Mouse (Mus musculus) forebrain, embryonic 14.5 days (tissue): ENCODE measurements around the gene Rnaseh2a. TPM values are rescaled to one million over a fixed set of nuclear protein-coding genes. Genes with fewer than 3 reads are reported as not detected.

Experiments used
- ATAC-seq: fragments of 200-750 bp; cut with Nextera tagmentation; 2 replicates; pipeline ENCODE4 v1.8.0; 2017; ENCODE audit warnings: mild to moderate bottlenecking, moderate library complexity
- DNase-seq: peaks from one replicate; pipeline ENCODE4 v3.0.0-alpha.2; 2015; ENCODE audit warnings: low spot score
- H3K27ac ChIP-seq: fragments of 300-500 bp; sonication (generic); 2 replicates; pipeline ENCODE4 v1.5.1; 2014; ENCODE audit warnings: low read depth, mild to moderate bottlenecking, control low read depth, low read length, moderate library complexity
- H3K27me3 ChIP-seq: fragments of 300-500 bp; sonication (generic); replicated peaks from 2 replicates; pipeline ENCODE4 v1.6.1; 2014; ENCODE audit warnings: low read length, control low read depth, mixed read lengths; ENCODE audit not compliant: control insufficient read depth, insufficient read depth
- H3K36me3 ChIP-seq: fragments of 300-500 bp; sonication (generic); 2 replicates; pipeline ENCODE4 v1.6.1; 2014; ENCODE audit warnings: low read length, control low read depth; ENCODE audit not compliant: control insufficient read depth, insufficient read depth
- H3K4me1 ChIP-seq: fragments of 300-500 bp; sonication (generic); 2 replicates; pipeline ENCODE4 v1.6.1; 2014; ENCODE audit warnings: antibody characterized with exemption, low read length, control low read depth; ENCODE audit not compliant: control insufficient read depth, insufficient read depth
- H3K4me2 ChIP-seq: fragments of 300-500 bp; sonication (generic); 2 replicates; pipeline ENCODE4 v1.6.1; 2014; ENCODE audit warnings: mild to moderate bottlenecking, control low read depth, low read length
- H3K4me3 ChIP-seq: fragments of 300-500 bp; sonication (generic); 2 replicates; pipeline ENCODE4 v1.5.1; 2014; ENCODE audit warnings: low read depth, low read length, control low read depth
- H3K9ac ChIP-seq: fragments of 300-500 bp; sonication (generic); 2 replicates; pipeline ENCODE4 v1.6.1; 2014; ENCODE audit warnings: mild to moderate bottlenecking, low read length, control low read depth, moderate library complexity
- H3K9me3 ChIP-seq: fragments of 300-500 bp; sonication (generic); replicated peaks from 2 replicates; pipeline ENCODE4 v1.6.1; 2016; ENCODE audit warnings: low read length, control low read depth, mixed read lengths; ENCODE audit not compliant: control insufficient read depth
- WGBS: fragments of 180-500 bp; shearing (Covaris S2); extraction: QIAGEN DNeasy Blood & Tissue Kit; methylation state at CpG from one replicate; pipeline ENCODE4 v1.1.7; 2014; 5-methylcytosine and 5-hydroxymethylcytosine counted together
- polyA plus RNA-seq: library from polyadenylated mRNA; unstranded; fragments of >200 nt; fragmentation: Nextera tagmentation; extraction: Ambion mirVana; gene quantifications from 2 replicates; pipeline ENCODE4 v1.2.1, GENCODE M21; 2014

Rnaseh2a gene
- polyA plus RNA-seq, 1 experiment from 2014 or later: 111 TPM

GRCm38 (mm10) chr8:84963952-84964351, 5.6 kb downstream of the Rnaseh2a start:
- ATAC-seq: no peak
- H3K9me3 ChIP-seq: no peaks in the 10 kb centered on the region
- no peaks in the 10 kb centered on the region for H3K27me3 ChIP-seq
- H3K4me1 ChIP-seq: peaks cover 13% of the 10 kb centered on the region
- H3K36me3 ChIP-seq: peaks cover 22% of the 10 kb centered on the region
- no peak overlapping the region for H3K4me3 ChIP-seq
- H3K4me2 ChIP-seq: no peak overlapping the region
- no peak for DNase-seq
- 89% methylated on average over 4 of the region's 4 CpGs for WGBS
- no peak overlapping the region for H3K9ac ChIP-seq
- no peak overlapping the region for H3K27ac ChIP-seq

- DNase-seq (no peak), ATAC-seq (no peak)
- peaks cover 29% of the 10 kb centered on the region for H3K36me3 ChIP-seq
- no peak overlapping the region for H3K4me2 ChIP-seq
- no peak overlapping the region for H3K27ac ChIP-seq
- no peak overlapping the region for H3K9ac ChIP-seq
- WGBS: 92% methylated on average over 7 of the region's 7 CpGs
- H3K27me3 ChIP-seq: no peaks in the 10 kb centered on the region
- H3K4me1 ChIP-seq: peaks cover under 1% of the 10 kb centered on the region; the same call in 1 of the 2 replicates
- no peak overlapping the region for H3K4me3 ChIP-seq
- H3K9me3 ChIP-seq: no peaks in the 10 kb centered on the region
Observed at GRCm38 (mm10) chr8:84959811-84960210, 9.8 kb downstream of the Rnaseh2a start.

GRCm38 (mm10) chr8:84956768-84957167, 12.8 kb downstream of the Rnaseh2a start:
- no peaks in the 10 kb centered on the region for H3K27me3 ChIP-seq
- H3K4me1 ChIP-seq: no peaks in the 10 kb centered on the region
- no peak overlapping the region for H3K9ac ChIP-seq
- peak; percentile 89 for DNase-seq
- H3K36me3 ChIP-seq: peaks cover 24% of the 10 kb centered on the region
- no peak overlapping the region for H3K4me3 ChIP-seq
- no peak overlapping the region for H3K4me2 ChIP-seq
- no peak overlapping the region for H3K27ac ChIP-seq
- peak; percentile 37 for ATAC-seq
- no peaks in the 10 kb centered on the region for H3K9me3 ChIP-seq
- 42% methylated on average over 2 of the region's 2 CpGs for WGBS

- Histone ChIP-seq H3K27me3 (peaks cover 14% of the 10 kb centered on the region), H3K4me3 (no peak overlapping the region), H3K36me3 (peaks cover 4% of the 10 kb centered on the region), H3K9me3 (no peaks in the 10 kb centered on the region), H3K27ac (no peak overlapping the region), H3K4me2 (no peak overlapping the region), H3K9ac (no peak overlapping the region), H3K4me1 (no peaks in the 10 kb centered on the region)
- ATAC-seq (no peak), DNase-seq (no peak)
- 10% methylated on average over 18 of the region's 18 CpGs for WGBS
Observed at GRCm38 (mm10) chr8:84952612-84953255, 16.8 kb downstream of the Rnaseh2a start.

DNA sequence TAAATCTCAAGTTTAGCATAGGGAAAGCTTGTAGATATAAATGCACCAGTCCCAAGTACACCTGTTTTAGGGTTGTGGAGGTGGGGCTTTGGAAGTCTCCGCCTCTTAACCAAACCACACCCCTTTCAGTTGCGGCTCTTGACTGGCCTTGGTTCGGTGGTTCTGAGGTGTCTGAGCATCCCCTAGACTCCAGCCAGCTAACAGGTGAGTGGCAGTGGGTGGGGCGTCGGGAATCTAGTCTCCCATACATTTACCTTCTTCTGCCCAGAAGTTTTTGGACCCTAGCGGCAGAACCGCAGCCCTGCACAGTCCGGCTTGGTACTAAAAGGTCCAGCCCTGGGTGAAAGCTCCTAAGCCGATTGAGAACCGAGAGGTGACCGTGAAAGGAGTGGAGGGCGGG, 19.8 kb downstream of the Rnaseh2a start:
- H3K4me1 ChIP-seq: peaks cover 4% of the 10 kb centered on the region; the same call in 1 of the 2 replicates
- 18% methylated on average over 12 of the region's 12 CpGs for WGBS
- H3K9me3 ChIP-seq: no peaks in the 10 kb centered on the region
- no peak overlapping the region for H3K4me2 ChIP-seq
- H3K36me3 ChIP-seq: no peaks in the 10 kb centered on the region
- ATAC-seq (no peak), DNase-seq (no peak)
- H3K9ac ChIP-seq: no peak overlapping the region
- H3K4me3 ChIP-seq: no peak overlapping the region
- peaks cover 33% of the 10 kb centered on the region for H3K27me3 ChIP-seq
- H3K27ac ChIP-seq: no peak overlapping the region

DNA sequence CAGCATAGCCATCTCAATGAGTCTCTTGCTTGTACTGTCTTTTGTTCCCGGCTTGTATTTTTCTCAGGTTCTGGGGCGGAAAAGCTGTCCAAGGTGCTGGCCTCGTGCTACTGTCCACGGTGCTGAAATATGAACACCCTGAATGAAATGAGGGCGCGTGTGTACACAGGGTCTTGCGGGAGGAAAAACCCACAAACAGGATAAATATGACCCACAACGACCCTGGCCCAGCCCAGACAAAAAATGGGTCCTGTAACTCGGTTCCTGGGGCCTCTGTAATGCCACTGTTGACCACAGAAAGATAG, 22.4 kb downstream of the Rnaseh2a start:
- DNase-seq (peak; percentile 23), ATAC-seq (no peak)
- H3K4me2 ChIP-seq: peak overlapping the region; percentile 87
- no peak overlapping the region for H3K4me3 ChIP-seq
- H3K9ac ChIP-seq: peak overlapping the region; percentile 77; the same call in 1 of the 2 replicates
- H3K27ac ChIP-seq: no peak overlapping the region
- WGBS: 12% methylated on average over 9 of the region's 9 CpGs
- peaks cover 35% of the 10 kb centered on the region for H3K27me3 ChIP-seq
- H3K9me3 ChIP-seq: no peaks in the 10 kb centered on the region
- H3K4me1 ChIP-seq: peaks cover 11% of the 10 kb centered on the region; the same call in 1 of the 2 replicates
- no peaks in the 10 kb centered on the region for H3K36me3 ChIP-seq

- WGBS: 7% methylated on average over 17 of the region's 17 CpGs
- Histone ChIP-seq H3K27me3 (peaks cover 35% of the 10 kb centered on the region), H3K4me1 (peaks cover 11% of the 10 kb centered on the region; the same call in 1 of the 2 replicates), H3K9me3 (no peaks in the 10 kb centered on the region), H3K4me2 (peak within 1 kb of the TSS; percentile 87), H3K36me3 (no peaks in the 10 kb centered on the region), H3K4me3 (peak within 1 kb of the TSS; percentile 67), H3K27ac (peak within 1 kb of the TSS; percentile 55; the same call in 1 of the 2 replicates), H3K9ac (peak within 1 kb of the TSS; percentile 77)
- DNase-seq: peak; percentile 34
- ATAC-seq: no peak
Observed at GRCm38 (mm10) chr8:84946528-84947240, 22.9 kb downstream of the Rnaseh2a start, which contains the start of gene Rtbdn. Gene Rtbdn, plus strand, starts transcription at chr8:84946991.

- Histone ChIP-seq H3K9ac (peak overlapping the region; percentile 77), H3K27me3 (peaks cover 35% of the 10 kb centered on the region), H3K27ac (peak overlapping the region; percentile 55; the same call in 1 of the 2 replicates), H3K4me2 (peak overlapping the region; percentile 87), H3K36me3 (no peaks in the 10 kb centered on the region), H3K4me1 (peaks cover 11% of the 10 kb centered on the region; the same call in 1 of the 2 replicates), H3K4me3 (peak overlapping the region; percentile 67), H3K9me3 (no peaks in the 10 kb centered on the region)
- peak; percentile 55 for DNase-seq
- ATAC-seq: peak; percentile 63
- 0% methylated on average over 38 of the region's 67 CpGs for WGBS
Observed at GRCm38 (mm10) chr8:84945633-84946527, 23.7 kb downstream of the Rnaseh2a start.
